Mouse (Mus musculus) lung, postnatal 0 days (tissue): Measurements from ENCODE around the gene Ywhag.

Experiments
- CTCF ChIP-seq: IDR thresholded peaks from 2 replicates; pipeline ENCODE4 v1.5.1; 2016; ENCODE audit warnings: antibody characterized with exemption, mild to moderate bottlenecking
- EP300 ChIP-seq: IDR thresholded peaks from 2 replicates; pipeline ENCODE4 v1.6.1; 2016; ENCODE audit warnings: antibody characterized with exemption, mild to moderate bottlenecking, control low read depth

- no peak for TF ChIP-seq EP300
- TF ChIP-seq CTCF = no peak
These were observed 61.4 kb downstream of the Ywhag start for GRCm38 (mm10) chr5:135872996-135873395.
